17 mouse cellular contexts compared by ENCODE assay signal in genomic region chr3:106074824-106075223, GRCm38 (mm10). TPM values are rescaled to one million over a fixed set of nuclear protein-coding genes. Genes with fewer than 3 reads are reported as not detected.
"Had no signal": no experiment of that assay in that cellular context is flagged by ENCODE, and none has a peak within 500 bp of the region (broad histone marks: within the 10 kb centered on the region; RNA-seq: fewer than 3 reads in every experiment).

No protein-coding gene starts in this region.

- H3K9me3 ChIP-seq: hindbrain, embryonic 15.5 days; limb, embryonic 15.5 days; liver, embryonic 12.5 days; midbrain, embryonic 12.5 days had no signal

- H3K4me3 ChIP-seq: hindbrain, embryonic 15.5 days; limb, embryonic 15.5 days; liver, embryonic 12.5 days; midbrain, embryonic 12.5 days; neural tube, embryonic 13.5 days had no signal

- H3K9ac ChIP-seq: hindbrain, embryonic 15.5 days; limb, embryonic 15.5 days; liver, embryonic 12.5 days; midbrain, embryonic 12.5 days; neural tube, embryonic 13.5 days had no signal

- H3K4me1 ChIP-seq: hindbrain, embryonic 15.5 days; limb, embryonic 15.5 days; liver, embryonic 12.5 days; midbrain, embryonic 12.5 days; neural tube, embryonic 13.5 days had no signal

- DNase-seq: kidney, adult 9 months; kidney, postnatal 36 days; layer of hippocampus, adult 9-11 months; layer of hippocampus, postnatal 36 days; retina, postnatal 1 day; thymus, adult 2 months; thymus, postnatal 25 days had no signal

- H3K4me2 ChIP-seq: hindbrain, embryonic 15.5 days; limb, embryonic 15.5 days; liver, embryonic 12.5 days; midbrain, embryonic 12.5 days; neural tube, embryonic 13.5 days had no signal

- H3K27me3 ChIP-seq: hindbrain, embryonic 15.5 days; limb, embryonic 15.5 days; liver, embryonic 12.5 days; midbrain, embryonic 12.5 days; neural tube, embryonic 13.5 days had no signal

- H3K27ac ChIP-seq: hindbrain, embryonic 15.5 days; limb, embryonic 15.5 days; liver, embryonic 12.5 days; midbrain, embryonic 12.5 days; neural tube, embryonic 13.5 days had no signal

- H3K36me3 ChIP-seq: hindbrain, embryonic 15.5 days; limb, embryonic 15.5 days; liver, embryonic 12.5 days; midbrain, embryonic 12.5 days; neural tube, embryonic 13.5 days had no signal

- ATAC-seq: intestine, embryonic 16.5 days; liver, embryonic 12.5 days; midbrain, embryonic 16.5 days had no signal

RNA-seq across cellular contexts. Expression of gene Chia1, which starts 38.2 kb away (rescaled TPM):
- polyA plus RNA-seq: intestine, embryonic 16.5 days; limb, embryonic 11.5 days; limb, embryonic 15.5 days; liver, embryonic 12.5 days; liver, embryonic 16.5 days; spleen, adult 2 months had no signal

RNA-seq across cellular contexts. Expression of gene Chil5, which starts 42.2 kb away (rescaled TPM):
- polyA plus RNA-seq: hindbrain, embryonic 15.5 days; limb, embryonic 11.5 days; liver, embryonic 12.5 days; liver, embryonic 16.5 days; midbrain, embryonic 12.5 days; midbrain, embryonic 16.5 days; neural tube, embryonic 13.5 days had no signal
